8 mouse cellular contexts compared by ENCODE assay signal in the genomic region with DNA sequence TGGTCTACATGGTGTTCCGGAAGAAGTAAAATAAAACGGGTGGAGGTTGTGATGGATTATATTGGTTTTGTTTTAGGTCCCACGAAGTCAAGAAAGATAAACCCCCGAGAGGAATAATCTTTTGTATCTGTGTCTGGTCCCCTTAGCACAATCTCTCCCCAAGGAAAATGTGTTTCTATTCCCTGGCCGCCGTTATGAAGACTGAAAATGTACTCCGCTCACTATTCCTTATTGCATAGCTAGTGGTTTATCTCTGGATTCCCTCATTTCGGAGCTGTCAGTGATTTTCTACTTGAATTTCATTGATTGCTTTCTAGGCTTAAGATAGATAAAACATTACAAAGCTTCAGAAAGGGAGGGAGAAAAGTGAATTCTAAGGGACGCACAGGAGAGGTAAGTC. TPM values are rescaled to one million over a fixed set of nuclear protein-coding genes. Genes with fewer than 3 reads are reported as not detected.
DNase-seq lines count a peak whose midpoint lies in the region; ATAC-seq and TF ChIP-seq lines count a peak whose summit lies in the region.

No protein-coding gene starts in this region.

- no peak for TF ChIP-seq EP300 in MEL (IDR thresholded peaks at IDR 0.05; ENCODE audit: low read depth in 1 of 2, low read length in 2 of 2)

- peak overlapping the region; percentile 88 for H3K4me2 ChIP-seq in heart, embryonic 12.5 days
- peak overlapping the region; percentile 40 for H3K4me2 ChIP-seq in hindbrain, embryonic 11.5 days (replicated peaks; ENCODE audit: low read depth, low read length)
- peak overlapping the region; percentile 49 for H3K4me2 ChIP-seq in midbrain, embryonic 11.5 days

- peaks cover 36% of the 10 kb centered on the region for H3K79me2 ChIP-seq in MEL (ENCODE audit: control insufficient read depth, insufficient read depth, low read length, poor library complexity)

- no peak for TF ChIP-seq RAD21 in MEL (IDR thresholded peaks at IDR 0.05; ENCODE audit: low read depth, low read length)

- no peaks in the 10 kb centered on the region for H3K9me3 ChIP-seq in heart, embryonic 12.5 days (replicated peaks)
- H3K9me3 ChIP-seq in MEL (replicated peaks; ENCODE audit: insufficient read depth, low read length) = no peaks in the 10 kb centered on the region
- H3K9me3 ChIP-seq in hindbrain, embryonic 11.5 days (ENCODE audit: control insufficient read depth, low read length) = no peaks in the 10 kb centered on the region
- H3K9me3 ChIP-seq in midbrain, embryonic 11.5 days (ENCODE audit: control insufficient read depth, low read length) = no peaks in the 10 kb centered on the region

- H3K36me3 ChIP-seq in heart, embryonic 12.5 days = no peaks in the 10 kb centered on the region
- peaks cover 0 to 19% of the 10 kb centered on the region in 2 experiments; a peak in 2 of 4 replicates for H3K36me3 ChIP-seq in MEL (ENCODE audit: control insufficient read depth in 1 of 2, insufficient read depth in 2 of 2, low read length in 2 of 2)
- H3K36me3 ChIP-seq in hindbrain, embryonic 11.5 days (ENCODE audit: control insufficient read depth, insufficient read depth, low read length) = no peaks in the 10 kb centered on the region
- no peaks in the 10 kb centered on the region for H3K36me3 ChIP-seq in midbrain, embryonic 11.5 days (ENCODE audit: control insufficient read depth, insufficient read depth, low read length)

- 10% methylated on average over 9 of the region's 9 CpGs for WGBS in heart, embryonic 12.5 days
- 18% methylated on average over 9 of the region's 9 CpGs for WGBS in hindbrain, embryonic 11.5 days
- WGBS in midbrain, embryonic 11.5 days = 20% methylated on average over 9 of the region's 9 CpGs

- no peaks in the 10 kb centered on the region for H3K27me3 ChIP-seq in heart, embryonic 12.5 days (replicated peaks)
- no peaks in the 10 kb centered on the region for H3K27me3 ChIP-seq in MEL (ENCODE audit: control insufficient read depth in 1 of 2, insufficient read depth in 2 of 2, low read length in 2 of 2)
- H3K27me3 ChIP-seq in hindbrain, embryonic 11.5 days (ENCODE audit: control insufficient read depth, insufficient read depth, low read length) = no peaks in the 10 kb centered on the region
- no peaks in the 10 kb centered on the region for H3K27me3 ChIP-seq in midbrain, embryonic 11.5 days (ENCODE audit: control insufficient read depth, insufficient read depth, low read length)

- H3K9ac ChIP-seq in heart, embryonic 12.5 days = peak overlapping the region; percentile 58
- H3K9ac ChIP-seq in MEL (ENCODE audit: control insufficient read depth, low read depth, low read length, poor library complexity, severe bottlenecking) = peak overlapping the region; percentile 72
- H3K9ac ChIP-seq in hindbrain, embryonic 11.5 days (ENCODE audit: low read depth, low read length) = peak overlapping the region; percentile 2; the same call in 1 of the 2 replicates
- peak overlapping the region; percentile 100; the same call in 1 of the 2 replicates for H3K9ac ChIP-seq in midbrain, embryonic 11.5 days (ENCODE audit: low read length)

- H3K27ac ChIP-seq in heart, embryonic 12.5 days (ENCODE audit: poor library complexity, severe bottlenecking) = peak overlapping the region; percentile 99
- peak overlapping the region; percentile 94 for H3K27ac ChIP-seq in MEL (ENCODE audit: control insufficient read depth, low read depth, low read length)
- peak overlapping the region; percentile 100; the same call in 1 of the 2 replicates for H3K27ac ChIP-seq in hindbrain, embryonic 11.5 days (ENCODE audit: low read depth, low read length)
- H3K27ac ChIP-seq in midbrain, embryonic 11.5 days (ENCODE audit: low read depth, low read length) = no peak overlapping the region; the same call in 1 of the 2 replicates

- no peak for TF ChIP-seq CTCF in MEL (IDR thresholded peaks at IDR 0.05 in 2 of 3, conservative IDR thresholded peaks at IDR 0.05 in 1 of 3; ENCODE audit: control insufficient read depth in 1 of 3, insufficient read depth in 1 of 3, low read depth in 2 of 3, low read length in 3 of 3, poor library complexity in 1 of 3, severe bottlenecking in 1 of 3)

- intact Hi-C loops in heart, postnatal 25 days (cut with DNase I) = loop anchor here (2.0 to 10.0 kb wide), 3 partner anchors 92 to 378 kb away; a partner anchor contains a TSS
- intact Hi-C loops in gastrocnemius, postnatal 36 days (cut with DNase I) = loop anchor here (5.0 to 10.0 kb wide), 3 partner anchors 39 to 188 kb away; a partner anchor contains a TSS

- no peak for ATAC-seq in heart, embryonic 12.5 days (ENCODE audit: insufficient number of reproducible peaks, low FRiP score)
- no peak for ATAC-seq in hindbrain, embryonic 11.5 days (ENCODE audit: low FRiP score)
- ATAC-seq in midbrain, embryonic 11.5 days (ENCODE audit: low FRiP score) = no peak

- no peak for DNase-seq in heart, postnatal 25 days (ENCODE audit: low spot score)
- peak; percentile 44 for DNase-seq in MEL (ENCODE audit: low read depth, low spot score)
- DNase-seq in hindbrain, embryonic 11.5 days (ENCODE audit: low spot score) = peak; percentile 18
- peak; percentile 90 for DNase-seq in midbrain, embryonic 11.5 days (ENCODE audit: low spot score, missing footprints)
- DNase-seq in gastrocnemius, postnatal 36 days = no peak
- no peak for DNase-seq in frontal cortex, adult 2 months (ENCODE audit: extremely low spot score in 1 of 2, low spot score in 1 of 2)
- DNase-seq in gastrocnemius, adult 18-20 months (ENCODE audit: low spot score) = no peak

- TF ChIP-seq POLR2A in MEL (IDR thresholded peaks at IDR 0.05; ENCODE audit: control insufficient read depth in 1 of 2, insufficient read depth in 1 of 2, low read depth in 1 of 2, low read length in 2 of 2, poor library complexity in 1 of 2) = no peak

- H3K4me3 ChIP-seq in heart, embryonic 12.5 days = peak overlapping the region; percentile 100
- peak overlapping the region; percentile 57 to 60 for H3K4me3 ChIP-seq in MEL (ENCODE audit: control insufficient read depth in 1 of 2, insufficient read depth in 1 of 2, low read depth in 2 of 2, low read length in 2 of 2)
- H3K4me3 ChIP-seq in hindbrain, embryonic 11.5 days (ENCODE audit: low read depth, low read length) = peak overlapping the region; percentile 72
- peak overlapping the region; percentile 100 for H3K4me3 ChIP-seq in midbrain, embryonic 11.5 days (ENCODE audit: low read depth, low read length)

- H3K4me1 ChIP-seq in heart, embryonic 12.5 days (replicated peaks) = peaks cover 11% of the 10 kb centered on the region
- peaks cover 7 to 10% of the 10 kb centered on the region in 2 experiments for H3K4me1 ChIP-seq in MEL (ENCODE audit: control insufficient read depth in 1 of 2, insufficient read depth in 2 of 2, low read length in 2 of 2)
- H3K4me1 ChIP-seq in hindbrain, embryonic 11.5 days (replicated peaks; ENCODE audit: control insufficient read depth, insufficient read depth, low read length) = no peaks in the 10 kb centered on the region
- peaks cover 9% of the 10 kb centered on the region for H3K4me1 ChIP-seq in midbrain, embryonic 11.5 days (ENCODE audit: control insufficient read depth, insufficient read depth, low read length)

TF ChIP-seq in MEL, 35 proteins besides CTCF, POLR2A, EP300 and RAD21:
- TF ChIP-seq RCOR1 (IDR thresholded peaks at IDR 0.05; ENCODE audit: low read depth, low read length) (peak; percentile 41; the same call in 1 of the 2 replicates), MYB (IDR thresholded peaks at IDR 0.05; ENCODE audit: low read depth, low read length) (no peak), MXI1 (IDR thresholded peaks at IDR 0.05; ENCODE audit: low read depth, low read length) (peak; percentile 24; the same call in 1 of the 2 replicates), MAFK (IDR thresholded peaks at IDR 0.05; ENCODE audit: borderline replicate concordance, low read depth, low read length) (no peak), ETS1 (IDR thresholded peaks at IDR 0.05; ENCODE audit: low read depth, low read length) (no peak), POLR2AphosphoS5 (IDR thresholded peaks at IDR 0.05; ENCODE audit: borderline replicate concordance, low read depth, low read length) (no peak), SMC3 (IDR thresholded peaks at IDR 0.05; ENCODE audit: low read depth, low read length) (no peak), CHD1 (IDR thresholded peaks at IDR 0.05; ENCODE audit: low read depth, low read length) (peak; percentile 61; the same call in 1 of the 2 replicates), USF1 (IDR thresholded peaks at IDR 0.05; ENCODE audit: low read depth, low read length) (no peak), ELF1 (IDR thresholded peaks at IDR 0.05; ENCODE audit: low read depth, low read length) (no peak)

RNA-seq across cellular contexts. Expression of a gene that starts 1.7 kb away (rescaled TPM):
- polyA plus RNA-seq in heart, embryonic 12.5 days (2016; fragmentation: Nextera tagmentation; extraction: Ambion mirVana) = 13.3 and 16.0 TPM in 2 replicates
- total RNA-seq in heart, postnatal 25 days (2021) = 10 to 100 TPM; 29.8 to 37.3 TPM
- total RNA-seq in MEL (2012; rRNA removed) = 9.4 and 14.1 TPM in 2 replicates
- 10 to 100 TPM; 17.5 to 91.4 TPM for polyA plus RNA-seq in MEL (2012; ENCODE audit: insufficient read depth in 1 of 2, insufficient read length in 2 of 2, low read depth in 1 of 2, low replicate concordance in 2 of 2, missing spikeins in 1 of 2)
- polyA plus RNA-seq in hindbrain, embryonic 11.5 days (2014; fragmentation: Nextera tagmentation; extraction: Ambion mirVana) = 41.5 and 44.7 TPM in 2 replicates
- polyA plus RNA-seq in midbrain, embryonic 11.5 days (2014; fragmentation: Nextera tagmentation; extraction: Ambion mirVana) = 39.0 and 41.2 TPM in 2 replicates
- 10 to 100 TPM; 25.5 to 28.0 TPM for total RNA-seq in gastrocnemius, postnatal 36 days (2021)
- 83.2 and 87.1 TPM in 2 replicates for polyA plus RNA-seq in frontal cortex, adult 2 months (2012; rRNA removed)
- 10 to 100 TPM; 32.9 to 39.2 TPM for total RNA-seq in gastrocnemius, adult 18-20 months (2021)

Comparison
In these comparisons a context has a peak if more than half of its experiments do, and no peak if none do; other contexts are left out.
1. H3K9ac ChIP-seq: peak in every context shown above with its lines; median percentile 100 in midbrain, embryonic 11.5 days; 72 in MEL; 58 in heart, embryonic 12.5 days; 2 in hindbrain, embryonic 11.5 days.
2. DNase-seq: peak in MEL (single experiment), hindbrain, embryonic 11.5 days (single experiment) and midbrain, embryonic 11.5 days (single experiment); none in heart, postnatal 25 days (single experiment), gastrocnemius, postnatal 36 days (0 of 2), frontal cortex, adult 2 months (0 of 2) and gastrocnemius, adult 18-20 months (single experiment).
3. Peak in every context shown above with its lines, with median percentiles within 50 percentile points of each other: H3K4me2 ChIP-seq and H3K4me3 ChIP-seq.